Mouse (Mus musculus): ENCODE measurements around the gene Rhbdl1.

DNA sequence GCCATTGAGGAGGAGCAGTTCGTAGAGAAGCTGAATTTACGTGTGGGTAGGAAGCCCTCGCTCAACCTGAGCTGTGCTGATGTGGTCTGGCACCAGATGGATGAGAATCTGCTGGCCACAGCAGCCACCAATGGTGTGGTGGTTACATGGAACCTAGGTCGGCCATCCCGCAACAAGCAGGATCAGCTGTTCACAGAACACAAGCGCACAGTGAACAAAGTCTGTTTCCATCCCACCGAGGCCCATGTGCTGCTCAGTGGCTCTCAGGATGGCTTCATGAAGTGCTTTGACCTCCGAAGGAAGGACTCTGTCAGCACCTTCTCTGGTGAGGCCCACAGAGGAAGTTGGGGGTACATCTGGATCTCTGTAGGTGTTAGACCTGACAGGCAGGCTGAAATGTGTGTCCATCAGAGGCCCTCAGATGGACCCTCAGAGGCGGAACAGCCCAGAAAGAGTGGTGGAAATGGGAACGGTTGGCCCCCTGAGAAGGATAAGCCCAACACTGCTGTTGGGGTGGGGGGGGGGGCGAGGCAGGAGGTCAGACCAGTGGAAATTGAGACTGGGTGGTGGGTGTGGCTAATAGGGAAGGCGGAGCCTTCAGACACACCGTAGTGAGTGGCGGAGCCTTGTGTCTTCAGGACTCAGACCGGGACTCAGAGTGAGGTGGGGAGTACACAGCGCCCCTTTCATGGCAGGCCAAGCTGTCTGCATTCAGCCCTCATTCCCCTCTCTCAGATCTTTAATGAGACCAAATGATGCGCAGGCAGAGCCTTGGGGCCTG, 12.5 kb downstream of the Rhbdl1 start:
- TF ChIP-seq CTCF (IDR thresholded peaks at IDR 0.05; ENCODE audit: borderline replicate concordance, insufficient read depth, low read length) (no peak), POLR2A (IDR thresholded peaks at IDR 0.05; ENCODE audit: low read depth, low read length) (no peak)
